Mouse (Mus musculus) heart, adult 2 months (tissue): ENCODE measurements around the gene Ints7.

Experiments
- CTCF ChIP-seq: fragments of 200-600 bp; IDR thresholded peaks from 2 replicates; pipeline ENCODE4 v1.8.1; 2022; ENCODE audit warnings: antibody characterized with exemption, mild to moderate bottlenecking, moderate library complexity
- POLR2A ChIP-seq: fragments of 200-500 bp; IDR thresholded peaks from 2 replicates; pipeline ENCODE4 v1.6.1; 2011; ENCODE audit warnings: mild to moderate bottlenecking, low read depth, low read length, control low read depth; ENCODE audit not compliant: insufficient read depth

DNA sequence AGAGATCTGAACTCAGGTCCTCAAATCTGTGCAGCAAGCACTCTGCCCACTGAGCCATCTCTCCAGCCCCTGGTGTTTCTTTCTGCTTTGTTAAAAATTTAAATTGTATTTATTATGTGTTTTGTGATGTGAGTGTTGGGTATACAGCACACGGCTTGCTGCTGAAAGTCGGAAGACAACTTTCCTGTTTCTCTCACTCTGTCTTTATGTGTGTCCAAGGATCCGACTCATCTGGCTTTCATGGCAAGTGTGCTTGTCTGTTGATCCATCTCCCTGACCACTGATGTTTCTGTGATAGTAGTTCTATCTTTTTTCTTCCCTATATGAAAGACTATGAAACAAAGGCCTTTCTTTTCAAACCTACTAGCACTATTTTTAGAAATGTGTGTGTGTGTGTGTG lies 65.4 kb downstream of the Ints7 start:
- no peak for TF ChIP-seq POLR2A
- no peak for TF ChIP-seq CTCF
